Mouse (Mus musculus) MEL (cell line): ENCODE data around the gene Sult4a1. TPM values are rescaled to one million over a fixed set of nuclear protein-coding genes. Genes with fewer than 3 reads are reported as not detected.
A peak's percentile ranks its signal among the peaks of the same experiment; 100 is the strongest.

ENCODE experiments used
- DNase-seq: peaks from one replicate; pipeline ENCODE4 v3.0.0; 2011; ENCODE audit warnings: low read depth, low spot score
- H3K27ac ChIP-seq: 2 replicates; pipeline ENCODE4 v1.5.1; 2012; ENCODE audit warnings: low read depth, mild to moderate bottlenecking, control low read depth, low read length, moderate library complexity; ENCODE audit not compliant: control insufficient read depth
- H3K27me3 ChIP-seq, 2 experiments: fragments of 150-350 bp in 1 of 2; sonication (generic) in 1 of 2; 2 replicates each; pipeline ENCODE4 v1.6.1; 2012; ENCODE audit warnings: low read length in 2 of 2, mild to moderate bottlenecking in 2 of 2, improper control_type of control experiment in 1 of 2, moderate library complexity in 1 of 2; ENCODE audit not compliant: insufficient read depth in 2 of 2, control insufficient read depth in 1 of 2
- H3K36me3 ChIP-seq, 2 experiments: 2 replicates each; pipeline ENCODE4 v1.6.1; 2012 to 2014; ENCODE audit warnings: low read length in 2 of 2, improper control_type of control experiment in 1 of 2, inconsistent platforms in 1 of 2, mild to moderate bottlenecking in 1 of 2; ENCODE audit not compliant: insufficient read depth in 2 of 2, control insufficient read depth in 1 of 2
- H3K4me1 ChIP-seq, 2 experiments: fragments of 150-350 bp in 1 of 2; sonication (generic) in 1 of 2; 2 replicates each; pipeline ENCODE4 v1.6.1; 2012; ENCODE audit warnings: low read length in 2 of 2, improper control_type of control experiment in 1 of 2, mild to moderate bottlenecking in 1 of 2; ENCODE audit not compliant: insufficient read depth in 2 of 2, control insufficient read depth in 1 of 2
- H3K4me3 ChIP-seq, 2 experiments: fragments of 150-350 bp in 1 of 2; sonication (generic) in 1 of 2; 2 replicates each; pipeline ENCODE4 v1.5.1; 2012; ENCODE audit warnings: low read depth in 2 of 2, low read length in 2 of 2, mild to moderate bottlenecking in 2 of 2, moderate library complexity in 2 of 2, control low read depth in 1 of 2, improper control_type of control experiment in 1 of 2; ENCODE audit not compliant: control insufficient read depth in 1 of 2, insufficient read depth in 1 of 2
- H3K79me2 ChIP-seq: 2 replicates; pipeline ENCODE4 v1.6.1; 2012; ENCODE audit warnings: mild to moderate bottlenecking, low read length, moderate library complexity; ENCODE audit not compliant: control insufficient read depth, poor library complexity, insufficient read depth
- H3K9ac ChIP-seq: 2 replicates; pipeline ENCODE4 v1.6.1; 2012; ENCODE audit warnings: low read depth, mild to moderate bottlenecking, control low read depth, low read length, moderate library complexity; ENCODE audit not compliant: control insufficient read depth, poor library complexity, severe bottlenecking
- H3K9me3 ChIP-seq: fragments of 150-350 bp; sonication (generic); replicated peaks from 2 replicates; pipeline ENCODE4 v1.6.1; 2012; ENCODE audit warnings: mild to moderate bottlenecking, low read length, improper control_type of control experiment, moderate library complexity; ENCODE audit not compliant: insufficient read depth
- CHD1 ChIP-seq: IDR thresholded peaks from 2 replicates; pipeline ENCODE4 v1.6.1; 2012; ENCODE audit warnings: low read depth, mild to moderate bottlenecking, inconsistent platforms, low read length, improper control_type of control experiment
- CHD2 ChIP-seq: IDR thresholded peaks from 2 replicates; pipeline ENCODE4 v1.6.1; 2011; ENCODE audit warnings: low read length, improper control_type of control experiment
- CTCF ChIP-seq, 3 experiments: IDR thresholded peaks in 2 of 3; conservative IDR thresholded peaks in 1 of 3; 2 replicates each; pipeline ENCODE4 v1.5.1; 2011 to 2012; ENCODE audit warnings: low read length in 3 of 3, low read depth in 2 of 3, mild to moderate bottlenecking in 2 of 3, improper control_type of control experiment in 1 of 3, inconsistent platforms in 1 of 3, mixed read lengths in 1 of 3, moderate library complexity in 1 of 3; ENCODE audit not compliant: control insufficient read depth in 1 of 3, insufficient read depth in 1 of 3, poor library complexity in 1 of 3, severe bottlenecking in 1 of 3
- GATA1 ChIP-seq: IDR thresholded peaks from 2 replicates; pipeline ENCODE4 v1.6.1; 2011; ENCODE audit warnings: low read depth, low read length, improper control_type of control experiment
- JUND ChIP-seq: IDR thresholded peaks from 2 replicates; pipeline ENCODE4 v1.6.1; 2011; ENCODE audit warnings: low read depth, mild to moderate bottlenecking, improper control_type of control experiment, low read length
- MAFK ChIP-seq: IDR thresholded peaks from 2 replicates; pipeline ENCODE4 v1.6.1; 2011; ENCODE audit warnings: low read depth, mild to moderate bottlenecking, low read length, improper control_type of control experiment, borderline replicate concordance
- MAX ChIP-seq: IDR thresholded peaks from 2 replicates; pipeline ENCODE4 v1.6.1; 2011; ENCODE audit warnings: low read length, improper control_type of control experiment
- MAZ ChIP-seq: IDR thresholded peaks from 2 replicates; pipeline ENCODE4 v1.6.1; 2012; ENCODE audit warnings: low read depth, mild to moderate bottlenecking, inconsistent platforms, low read length, improper control_type of control experiment
- MYB ChIP-seq: IDR thresholded peaks from 2 replicates; pipeline ENCODE4 v1.6.1; 2011; ENCODE audit warnings: mild to moderate bottlenecking, low read depth, low read length, improper control_type of control experiment
- MYC ChIP-seq: IDR thresholded peaks from 2 replicates; pipeline ENCODE4 v1.6.1; 2011; ENCODE audit warnings: low read depth, mild to moderate bottlenecking, low read length, improper control_type of control experiment, moderate library complexity
- NELFE ChIP-seq: IDR thresholded peaks from 2 replicates; pipeline ENCODE4 v1.6.1; 2011; ENCODE audit warnings: low read depth, low read length, improper control_type of control experiment
- NRF1 ChIP-seq: IDR thresholded peaks from 2 replicates; pipeline ENCODE4 v1.6.1; 2014; ENCODE audit warnings: low read depth, mild to moderate bottlenecking, inconsistent platforms, low read length, improper control_type of control experiment, moderate library complexity; ENCODE audit not compliant: poor library complexity, insufficient read depth, severe bottlenecking
- POLR2AphosphoS5 ChIP-seq: IDR thresholded peaks from 2 replicates; pipeline ENCODE4 v1.6.1; 2012; ENCODE audit warnings: low read depth, borderline replicate concordance, mild to moderate bottlenecking, inconsistent platforms, low read length, moderate library complexity, mixed read lengths
- RAD21 ChIP-seq: IDR thresholded peaks from 2 replicates; pipeline ENCODE4 v1.6.1; 2011; ENCODE audit warnings: mild to moderate bottlenecking, low read depth, low read length, improper control_type of control experiment
- RCOR1 ChIP-seq: IDR thresholded peaks from 2 replicates; pipeline ENCODE4 v1.6.1; 2012; ENCODE audit warnings: low read depth, mild to moderate bottlenecking, inconsistent platforms, low read length, improper control_type of control experiment
- SIN3A ChIP-seq: IDR thresholded peaks from 2 replicates; pipeline ENCODE4 v1.6.1; 2012; ENCODE audit warnings: low read length, improper control_type of control experiment, inconsistent platforms
- SMC3 ChIP-seq: IDR thresholded peaks from 2 replicates; pipeline ENCODE4 v1.6.1; 2011; ENCODE audit warnings: low read depth, low read length, improper control_type of control experiment
- TCF12 ChIP-seq: IDR thresholded peaks from 2 replicates; pipeline ENCODE4 v1.6.1; 2014; ENCODE audit warnings: low read depth, mild to moderate bottlenecking, inconsistent platforms, low read length, improper control_type of control experiment, moderate library complexity
- UBTF ChIP-seq: IDR thresholded peaks from 2 replicates; pipeline ENCODE4 v1.6.1; 2012; ENCODE audit warnings: low read depth, mild to moderate bottlenecking, inconsistent platforms, low read length, improper control_type of control experiment, moderate library complexity, borderline replicate concordance; ENCODE audit not compliant: insufficient read depth
- USF1 ChIP-seq: IDR thresholded peaks from 2 replicates; pipeline ENCODE4 v1.6.1; 2014; ENCODE audit warnings: low read depth, mild to moderate bottlenecking, inconsistent platforms, low read length, improper control_type of control experiment, moderate library complexity
- USF2 ChIP-seq, 2 experiments: IDR thresholded peaks; 2 replicates each; pipeline ENCODE4 v1.6.1; 2011 to 2012; ENCODE audit warnings: improper control_type of control experiment in 2 of 2, low read length in 2 of 2, borderline replicate concordance in 1 of 2, inconsistent platforms in 1 of 2, low read depth in 1 of 2, mild to moderate bottlenecking in 1 of 2; ENCODE audit not compliant: insufficient read depth in 1 of 2
- ZNF384 ChIP-seq: IDR thresholded peaks from 2 replicates; pipeline ENCODE4 v1.6.1; 2012; ENCODE audit warnings: low read depth, mild to moderate bottlenecking, inconsistent platforms, low read length, improper control_type of control experiment
- polyA plus RNA-seq, 2 experiments: library from polyadenylated mRNA; stranded (reverse) in 1 of 2; unstranded in 1 of 2; fragments of >175 nt in 1 of 2; fragments of >200 nt in 1 of 2; gene quantifications; 2 replicates each; pipeline versions ENCODE4 v1.2.1 to v1.2.4; 2012; ENCODE audit warnings: low replicate concordance in 2 of 2, low read depth in 1 of 2; ENCODE audit not compliant: insufficient read length in 2 of 2, insufficient read depth in 1 of 2, missing spikeins in 1 of 2
- total RNA-seq: library from RNA; depleted of rRNA; stranded (reverse); fragments of 300-350 nt; gene quantifications from 2 replicates; pipeline ENCODE4 v1.2.3, GENCODE M21; 2012

The Sult4a1 gene
- total and polyA plus RNA-seq, 3 experiments, result not detected

DNA sequence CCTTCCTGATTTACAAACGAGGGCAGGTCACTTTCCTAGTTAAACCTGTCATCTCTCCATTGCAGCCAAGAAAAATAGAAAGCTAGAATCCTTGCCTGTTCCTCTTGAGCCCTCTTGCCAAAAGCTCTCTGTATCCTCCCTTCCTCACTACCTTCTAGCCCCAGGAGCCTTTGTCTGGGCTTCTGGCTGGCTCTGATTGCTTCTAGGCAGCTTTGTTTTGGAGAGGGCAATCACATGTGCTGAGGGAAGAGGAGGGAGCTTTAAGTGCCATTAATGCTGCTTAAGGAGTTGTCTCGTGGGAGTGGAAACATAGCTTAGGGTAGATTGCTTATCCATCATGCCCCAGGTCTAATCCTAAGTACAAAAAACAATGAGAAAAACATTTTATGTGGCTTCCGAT, 34.6 kb upstream of the Sult4a1 start:
- TF ChIP-seq MAFK (no peak), GATA1 (no peak), JUND (no peak), USF2 (IDR thresholded peaks at IDR 0.05; ENCODE audit: borderline replicate concordance in 1 of 2, insufficient read depth in 1 of 2, low read depth in 1 of 2, low read length in 2 of 2) (no peak), MAZ (no peak), RCOR1 (no peak), SIN3A (no peak)
- H3K27ac ChIP-seq, result no peak overlapping the region
- no peaks in the 10 kb centered on the region for H3K79me2 ChIP-seq
- DNase-seq, result no peak
- no peaks in the 10 kb centered on the region for H3K36me3 ChIP-seq
- no peak overlapping the region for H3K9ac ChIP-seq
- no peaks in the 10 kb centered on the region for H3K4me1 ChIP-seq
- no peaks in the 10 kb centered on the region for H3K9me3 ChIP-seq
- no peak overlapping the region for H3K4me3 ChIP-seq
- no peaks in the 10 kb centered on the region for H3K27me3 ChIP-seq

DNA sequence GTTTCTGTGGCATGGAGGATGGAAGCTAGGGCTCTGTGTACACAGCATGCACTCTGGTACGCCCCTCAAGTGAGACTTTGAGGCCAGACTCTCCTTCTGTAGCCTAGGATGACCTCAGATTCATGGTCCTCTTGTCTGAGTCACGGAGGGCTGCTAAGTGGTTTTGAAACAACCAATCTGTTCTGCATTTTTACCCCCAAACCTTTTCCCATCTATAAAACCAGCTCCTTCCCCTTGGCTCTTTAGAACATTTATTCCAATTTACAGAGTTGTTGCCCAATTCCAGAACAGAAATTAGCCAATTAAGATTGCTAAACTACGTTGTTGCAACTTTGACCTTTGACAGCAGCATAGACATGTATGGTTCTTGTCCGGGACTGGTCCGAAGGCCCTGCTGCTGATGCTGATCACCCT, 34.0 kb upstream of the Sult4a1 start:
- TF ChIP-seq JUND (no peak), MYB (no peak), NELFE (no peak), SIN3A (no peak), TCF12 (no peak), RCOR1 (no peak), CHD1 (no peak)
- TF ChIP-seq, all 39 proteins: peak for 0
- Histone ChIP-seq H3K27ac (no peak overlapping the region), H3K27me3 (no peaks in the 10 kb centered on the region), H3K4me1 (no peaks in the 10 kb centered on the region), H3K36me3 (no peaks in the 10 kb centered on the region), H3K9ac (no peak overlapping the region), H3K79me2 (no peaks in the 10 kb centered on the region), H3K4me3 (no peak overlapping the region), H3K9me3 (no peaks in the 10 kb centered on the region)
- no peak for DNase-seq

DNA sequence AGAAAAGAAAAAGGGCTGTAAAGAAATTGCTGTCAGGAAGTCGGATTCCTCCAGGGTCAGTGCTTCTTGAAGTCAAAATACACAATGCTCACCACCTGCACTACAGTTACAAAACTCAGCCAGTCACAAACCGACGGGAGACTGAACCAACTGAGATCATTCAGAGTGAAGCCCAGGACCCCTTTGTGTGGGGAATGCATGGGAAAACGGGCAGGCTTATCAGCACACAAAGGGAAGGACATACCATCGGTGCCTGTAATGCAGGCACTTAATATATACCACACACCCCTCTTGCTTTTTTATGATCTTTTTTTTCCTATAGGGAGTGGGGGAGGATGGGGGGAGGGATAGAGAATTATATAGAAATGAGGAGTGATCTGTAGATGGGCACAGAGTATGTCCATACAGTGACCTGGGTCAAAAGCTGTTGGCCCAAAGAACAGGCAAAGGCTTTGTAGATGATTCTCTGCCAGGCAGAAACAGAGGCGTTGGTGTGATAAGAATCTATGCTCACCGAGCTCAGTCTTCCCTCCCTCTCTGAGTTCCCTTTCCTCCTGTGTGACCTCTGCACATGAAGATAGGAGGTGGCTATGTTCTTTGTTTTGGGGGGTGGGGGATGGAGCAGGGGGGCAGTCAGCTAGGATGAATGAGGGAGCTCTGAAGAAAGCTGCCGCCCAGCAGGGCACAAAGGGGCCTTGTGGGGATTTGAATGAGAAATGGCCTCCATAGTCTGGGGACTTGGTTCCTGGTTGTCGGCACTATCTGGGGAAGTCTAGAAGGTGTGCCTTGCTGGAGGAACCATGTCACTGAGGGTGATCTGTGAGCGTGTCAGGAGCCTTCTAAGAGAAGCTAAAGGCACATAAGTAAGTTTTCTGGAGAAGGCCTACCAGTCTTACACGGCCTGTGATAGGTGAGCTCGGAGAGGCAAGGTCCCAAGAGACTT, 31.2 kb upstream of the Sult4a1 start:
- Histone ChIP-seq H3K27me3 (no peaks in the 10 kb centered on the region), H3K36me3 (no peaks in the 10 kb centered on the region), H3K4me1 (no peaks in the 10 kb centered on the region)
- DNase-seq, result peak; percentile 5
- TF ChIP-seq SMC3, result no peak
- no peak for TF ChIP-seq POLR2AphosphoS5
- TF ChIP-seq USF2 (IDR thresholded peaks at IDR 0.05; ENCODE audit: borderline replicate concordance in 1 of 2, insufficient read depth in 1 of 2, low read depth in 1 of 2, low read length in 2 of 2), result no peak
- no peak for TF ChIP-seq GATA1
- TF ChIP-seq RCOR1, result no peak
- no peak for TF ChIP-seq NRF1
- no peak for TF ChIP-seq MAX
- TF ChIP-seq MYC, result no peak
- no peak for TF ChIP-seq ZNF384
- TF ChIP-seq SIN3A, result no peak
- TF ChIP-seq RAD21, result no peak
- no peak for TF ChIP-seq CHD2
- TF ChIP-seq CTCF (IDR thresholded peaks at IDR 0.05 in 2 of 3, conservative IDR thresholded peaks at IDR 0.05 in 1 of 3; ENCODE audit: control insufficient read depth in 1 of 3, insufficient read depth in 1 of 3, low read depth in 2 of 3, low read length in 3 of 3, poor library complexity in 1 of 3, severe bottlenecking in 1 of 3), result no peak
- no peak for TF ChIP-seq USF1
- no peak for TF ChIP-seq UBTF
- TF ChIP-seq TCF12, result no peak
- TF ChIP-seq, all 39 proteins: peak for 0
- Histone ChIP-seq H3K4me3 (no peak overlapping the region), H3K9ac (no peak overlapping the region), H3K27ac (no peak overlapping the region), H3K79me2 (no peaks in the 10 kb centered on the region), H3K9me3 (no peaks in the 10 kb centered on the region)
